Mouse (Mus musculus) heart, embryonic 11.5 days (tissue): ENCODE measurements around the gene Kifc5b. TPM values are rescaled to one million over a fixed set of nuclear protein-coding genes. Genes with fewer than 3 reads are reported as not detected.

Experiments
- ATAC-seq: fragments of 200-750 bp; cut with Nextera tagmentation; replicated peaks from 2 replicates; pipeline ENCODE4 v1.8.0; 2017; ENCODE audit warnings: moderate library complexity; ENCODE audit not compliant: insufficient number of reproducible peaks, low FRiP score, low TSS enrichment
- H3K27ac ChIP-seq: fragments of 300-500 bp; sonication (generic); 2 replicates; pipeline ENCODE4 v1.5.1; 2014; ENCODE audit warnings: mild to moderate bottlenecking, low read depth, low read length
- H3K27me3 ChIP-seq: fragments of 300-500 bp; sonication (generic); 2 replicates; pipeline ENCODE4 v1.6.1; 2014; ENCODE audit warnings: mild to moderate bottlenecking, low read length, mixed read lengths; ENCODE audit not compliant: control insufficient read depth, insufficient read depth
- H3K36me3 ChIP-seq: fragments of 300-500 bp; sonication (generic); 2 replicates; pipeline ENCODE4 v1.6.1; 2014; ENCODE audit warnings: mild to moderate bottlenecking, low read length, moderate library complexity, mixed read lengths; ENCODE audit not compliant: control insufficient read depth, insufficient read depth
- H3K4me1 ChIP-seq: fragments of 300-500 bp; sonication (generic); 2 replicates; pipeline ENCODE4 v1.6.1; 2014; ENCODE audit warnings: low read length; ENCODE audit not compliant: control insufficient read depth, insufficient read depth
- H3K4me2 ChIP-seq: fragments of 300-500 bp; sonication (generic); 2 replicates; pipeline ENCODE4 v1.6.1; 2014; ENCODE audit warnings: mild to moderate bottlenecking, moderate library complexity
- H3K4me3 ChIP-seq: fragments of 300-500 bp; sonication (generic); 2 replicates; pipeline ENCODE4 v1.5.1; 2014; ENCODE audit warnings: low read depth, low read length
- H3K9ac ChIP-seq: fragments of 300-500 bp; sonication (generic); 2 replicates; pipeline ENCODE4 v1.6.1; 2014; ENCODE audit warnings: mild to moderate bottlenecking, low read depth, low read length, moderate library complexity
- H3K9me3 ChIP-seq: fragments of 300-500 bp; sonication (generic); replicated peaks from 2 replicates; pipeline ENCODE4 v1.6.1; 2016; ENCODE audit warnings: low read length; ENCODE audit not compliant: control insufficient read depth
- WGBS: fragments of 180-500 bp; shearing (Covaris S2); extraction: QIAGEN DNeasy Blood & Tissue Kit; methylation state at CpG from one replicate; pipeline ENCODE4 v1.1.7; 2014; ENCODE audit not compliant: insufficient replicate concordance; 5-methylcytosine and 5-hydroxymethylcytosine counted together
- polyA plus RNA-seq: library from polyadenylated mRNA; unstranded; fragments of >200 nt; fragmentation: Nextera tagmentation; extraction: Ambion mirVana; gene quantifications from 2 replicates; pipeline ENCODE4 v1.2.1, GENCODE M21; 2014

Gene Kifc5b
- polyA plus RNA-seq, 1 experiment from 2014 or later = 6.9 TPM

- Histone ChIP-seq H3K36me3 (no peaks in the 10 kb centered on the region), H3K27me3 (peaks cover 3% of the 10 kb centered on the region; the same call in 1 of the 2 replicates), H3K4me2 (peak overlapping the region; percentile 88), H3K4me3 (peak overlapping the region; percentile 51), H3K27ac (peak overlapping the region; percentile 71), H3K4me1 (peaks cover 38% of the 10 kb centered on the region), H3K9ac (peak overlapping the region; percentile 81), H3K9me3 (no peaks in the 10 kb centered on the region)
- 1% methylated on average over 33 of the region's 37 CpGs for WGBS
- peak; percentile 41; the same call in 1 of the 2 replicates for ATAC-seq
Measured at GRCm38 (mm10) chr17:26946567-26946966, 29.7 kb downstream of the Kifc5b start.

- Histone ChIP-seq H3K4me3 (no peak overlapping the region), H3K27me3 (peaks cover 6% of the 10 kb centered on the region; the same call in 1 of the 2 replicates), H3K9ac (peak overlapping the region; percentile 16; the same call in 1 of the 2 replicates), H3K4me2 (peak overlapping the region; percentile 88), H3K9me3 (no peaks in the 10 kb centered on the region), H3K27ac (no peak overlapping the region), H3K36me3 (no peaks in the 10 kb centered on the region), H3K4me1 (peaks cover 47% of the 10 kb centered on the region)
- WGBS = 50% methylated on average over 12 of the region's 12 CpGs
- ATAC-seq = no peak
Measured at GRCm38 (mm10) chr17:26947231-26948100, 30.6 kb downstream of the Kifc5b start.

GRCm38 (mm10) chr17:26948316-26949050 lies 31.6 kb downstream of the Kifc5b start:
- under 1% methylated on average over 36 of the region's 87 CpGs for WGBS
- ATAC-seq = peak; percentile 13; the same call in 1 of the 2 replicates

GRCm38 (mm10) chr17:26949051-26949577 lies 32.2 kb downstream of the Kifc5b start:
- peak; percentile 13 for ATAC-seq
- peak overlapping the region; percentile 83 for H3K9ac ChIP-seq

More at GRCm38 (mm10) chr17:26948316-26949050, 31.6 kb downstream of the Kifc5b start:
- peak overlapping the region; percentile 83 for H3K9ac ChIP-seq
- no peaks in the 10 kb centered on the region for H3K36me3 ChIP-seq
- H3K4me1 ChIP-seq = peaks cover 57% of the 10 kb centered on the region
- H3K9me3 ChIP-seq = no peaks in the 10 kb centered on the region
- H3K27ac ChIP-seq = peak overlapping the region; percentile 62
- H3K4me2 ChIP-seq = peak overlapping the region; percentile 100
- peaks cover 9% of the 10 kb centered on the region; the same call in 1 of the 2 replicates for H3K27me3 ChIP-seq
- H3K4me3 ChIP-seq = peak overlapping the region; percentile 84

GRCm38 (mm10) chr17:26949866-26950265 lies 33.0 kb downstream of the Kifc5b start:
- no peaks in the 10 kb centered on the region for H3K9me3 ChIP-seq
- H3K4me1 ChIP-seq = peaks cover 64% of the 10 kb centered on the region
- no peak overlapping the region for H3K4me3 ChIP-seq
- 0 out of 2 replicates have a peak, but pooled peaks cover 1% of the 10 kb centered on the region for H3K36me3 ChIP-seq
- H3K4me2 ChIP-seq = peak overlapping the region; percentile 1; the same call in 1 of the 2 replicates
- no peak overlapping the region for H3K9ac ChIP-seq
- no peak for ATAC-seq
- 49% methylated on average over 5 of the region's 5 CpGs for WGBS
- H3K27me3 ChIP-seq = peaks cover 9% of the 10 kb centered on the region; the same call in 1 of the 2 replicates
- no peak overlapping the region for H3K27ac ChIP-seq

More at GRCm38 (mm10) chr17:26949051-26949577, 32.2 kb downstream of the Kifc5b start:
- peak overlapping the region; percentile 84 for H3K4me3 ChIP-seq
- peak overlapping the region; percentile 100 for H3K4me2 ChIP-seq
- peaks cover 57% of the 10 kb centered on the region for H3K4me1 ChIP-seq
- peak overlapping the region; percentile 62 for H3K27ac ChIP-seq
- no peaks in the 10 kb centered on the region for H3K36me3 ChIP-seq
- H3K9me3 ChIP-seq = no peaks in the 10 kb centered on the region
- 20% methylated on average over 9 of the region's 14 CpGs for WGBS
- H3K27me3 ChIP-seq = peaks cover 9% of the 10 kb centered on the region; the same call in 1 of the 2 replicates

- no peak for ATAC-seq
- no peaks in the 10 kb centered on the region for H3K9me3 ChIP-seq
- H3K4me1 ChIP-seq = peaks cover 66% of the 10 kb centered on the region
- H3K4me2 ChIP-seq = peak overlapping the region; percentile 69
- peak overlapping the region; percentile 65; the same call in 1 of the 2 replicates for H3K9ac ChIP-seq
- 34% methylated on average over 7 of the region's 7 CpGs for WGBS
- 0 out of 2 replicates have a peak, but pooled peaks cover 4% of the 10 kb centered on the region for H3K36me3 ChIP-seq
- no peak overlapping the region for H3K27ac ChIP-seq
- H3K4me3 ChIP-seq = peak overlapping the region; percentile 42
- peaks cover 9% of the 10 kb centered on the region; the same call in 1 of the 2 replicates for H3K27me3 ChIP-seq
Measured at GRCm38 (mm10) chr17:26950560-26951288, 33.8 kb downstream of the Kifc5b start.

GRCm38 (mm10) chr17:26951406-26951805 lies 34.5 kb downstream of the Kifc5b start:
- Histone ChIP-seq H3K4me1 (peaks cover 60% of the 10 kb centered on the region), H3K36me3 (peaks cover 7% of the 10 kb centered on the region; the same call in 1 of the 2 replicates), H3K9ac (peak overlapping the region; percentile 65), H3K9me3 (no peaks in the 10 kb centered on the region), H3K27ac (0 out of 2 replicates have a peak overlapping the region, but pooled peaks have one; percentile 50), H3K4me3 (peak overlapping the region; percentile 42), H3K27me3 (peaks cover 9% of the 10 kb centered on the region; the same call in 1 of the 2 replicates), H3K4me2 (peak overlapping the region; percentile 69)
- ATAC-seq = no peak
- 1% methylated on average over 9 of the region's 11 CpGs for WGBS
